Mouse (Mus musculus): Measurements from ENCODE around the gene Wdr66. TPM values are rescaled to one million over a fixed set of nuclear protein-coding genes. Genes with fewer than 3 reads are reported as not detected.
"Not testable (repeated sequence)": the region's sequence is repeated elsewhere in the genome, so short reads cannot be mapped to it uniquely, and the experiment has no call there.

Wdr66 gene
- total and polyA plus RNA-seq, 3 experiments, result 1.4 to 3.6 TPM; not detected in 1

DNA sequence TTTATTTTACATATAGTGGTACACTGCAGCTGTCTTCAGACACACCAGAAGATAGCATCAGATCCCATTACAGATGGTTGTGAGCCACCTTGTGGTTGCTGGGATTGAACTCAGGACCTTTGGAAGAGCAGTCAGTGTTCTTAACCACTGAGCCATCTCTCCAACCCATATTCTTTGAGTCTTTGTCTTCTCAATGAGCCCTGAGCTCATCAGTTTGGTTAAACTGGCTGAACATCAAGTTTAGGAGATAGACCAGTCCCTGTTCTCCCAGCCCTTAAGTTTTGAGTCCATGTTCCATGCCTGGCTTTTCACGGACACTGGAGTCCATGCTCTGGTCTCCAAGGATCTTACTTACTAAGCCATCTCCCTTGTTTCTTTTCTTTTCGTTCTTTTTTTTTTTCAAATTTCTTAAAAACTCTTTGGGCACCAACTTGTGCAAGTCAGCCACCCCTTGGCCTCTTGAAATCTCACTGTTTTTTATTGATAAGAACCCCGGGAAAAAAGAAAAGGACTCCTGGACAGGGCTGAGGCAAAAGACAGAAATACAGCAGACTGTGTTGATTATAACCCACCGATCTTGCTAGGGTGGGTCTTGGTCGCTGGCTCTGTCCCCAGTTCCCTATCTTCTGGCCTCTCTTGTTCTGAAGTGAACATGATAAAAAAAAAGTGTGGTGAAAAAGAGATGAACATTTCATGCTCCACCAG lies 29.4 kb upstream of the Wdr66 start:
- Histone ChIP-seq H3K4me3 (ENCODE audit: control insufficient read depth in 1 of 2, insufficient read depth in 1 of 2, low read depth in 2 of 2, low read length in 2 of 2) (peak overlapping the region in 1 of 2 experiments; percentile 3; a peak in 1 of 4 replicates), H3K9ac (ENCODE audit: control insufficient read depth, low read depth, low read length, poor library complexity, severe bottlenecking) (peak overlapping the region; percentile 49), H3K27ac (ENCODE audit: control insufficient read depth, low read depth, low read length) (peak overlapping the region; percentile 99), H3K36me3 (ENCODE audit: control insufficient read depth in 1 of 2, insufficient read depth in 2 of 2, low read length in 2 of 2) (peaks cover 0 to 17% of the 10 kb centered on the region in 2 experiments; a peak in 2 of 4 replicates), H3K4me1 (ENCODE audit: control insufficient read depth in 1 of 2, insufficient read depth in 2 of 2, low read length in 2 of 2) (peaks cover 9 to 12% of the 10 kb centered on the region in 2 experiments; a peak in 2 of 4 replicates)
- TF ChIP-seq ZNF384 (IDR thresholded peaks at IDR 0.05; ENCODE audit: low read depth, low read length), result peak; percentile 73; the same call in 1 of the 2 replicates
- TF ChIP-seq EP300 (IDR thresholded peaks at IDR 0.05; ENCODE audit: low read depth in 1 of 2, low read length in 2 of 2), result peak in 1 of 2 experiments; percentile 32; a peak in 1 of 4 replicates
- peak; percentile 75 for TF ChIP-seq TBP (IDR thresholded peaks at IDR 0.05; ENCODE audit: low read depth, low read length)
- not testable (repeated sequence) for H3K9me3 ChIP-seq (replicated peaks; ENCODE audit: insufficient read depth, low read length); H3K27me3 ChIP-seq (ENCODE audit: control insufficient read depth in 1 of 2, insufficient read depth in 2 of 2, low read length in 2 of 2); H3K79me2 ChIP-seq (ENCODE audit: control insufficient read depth, insufficient read depth, low read length, poor library complexity)
- DNase-seq (ENCODE audit: low read depth, low spot score), result peak; percentile 56

DNA sequence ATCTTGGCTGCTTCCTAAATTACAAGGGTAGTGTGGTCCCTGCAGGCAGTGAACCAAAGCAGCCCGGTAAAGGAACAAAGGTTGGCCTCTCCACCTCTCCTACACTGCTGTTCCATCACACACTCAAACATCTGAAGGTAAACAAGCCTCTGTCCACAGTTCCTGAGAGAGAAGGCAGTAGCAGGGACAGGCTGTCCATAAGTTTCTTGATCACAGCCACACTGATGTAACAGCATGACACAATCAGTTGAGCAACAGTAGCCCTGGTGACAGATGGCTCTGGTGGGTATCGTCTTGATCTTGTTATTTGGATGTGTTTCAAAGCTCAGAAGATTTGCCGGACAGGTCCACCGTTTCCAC lies 28.9 kb upstream of the Wdr66 start:
- DNase-seq (ENCODE audit: low read depth, low spot score), result peak; percentile 80
- Histone ChIP-seq H3K4me1 (ENCODE audit: control insufficient read depth in 1 of 2, insufficient read depth in 2 of 2, low read length in 2 of 2) (peaks cover 9 to 12% of the 10 kb centered on the region in 2 experiments; a peak in 2 of 4 replicates), H3K27ac (ENCODE audit: control insufficient read depth, low read depth, low read length) (peak overlapping the region; percentile 99), H3K27me3 (ENCODE audit: control insufficient read depth in 1 of 2, insufficient read depth in 2 of 2, low read length in 2 of 2) (no peaks in the 10 kb centered on the region), H3K9me3 (replicated peaks; ENCODE audit: insufficient read depth, low read length) (no peaks in the 10 kb centered on the region), H3K79me2 (ENCODE audit: control insufficient read depth, insufficient read depth, low read length, poor library complexity) (no peaks in the 10 kb centered on the region), H3K4me3 (ENCODE audit: control insufficient read depth in 1 of 2, insufficient read depth in 1 of 2, low read depth in 2 of 2, low read length in 2 of 2) (peak overlapping the region in 1 of 2 experiments; percentile 21; a peak in 2 of 4 replicates), H3K36me3 (ENCODE audit: control insufficient read depth in 1 of 2, insufficient read depth in 2 of 2, low read length in 2 of 2) (peaks cover 0 to 19% of the 10 kb centered on the region in 2 experiments; a peak in 2 of 4 replicates), H3K9ac (ENCODE audit: control insufficient read depth, low read depth, low read length, poor library complexity, severe bottlenecking) (peak overlapping the region; percentile 59)
- TF ChIP-seq TCF12 (IDR thresholded peaks at IDR 0.05; ENCODE audit: low read depth, low read length) (peak; percentile 47; the same call in 1 of the 2 replicates), TAL1 (IDR thresholded peaks at IDR 0.05; ENCODE audit: low read length) (peak; percentile 50), GATA1 (IDR thresholded peaks at IDR 0.05; ENCODE audit: low read depth, low read length) (0 out of 2 replicates have a peak, but pooled peaks have one; percentile 16), MYC (IDR thresholded peaks at IDR 0.05; ENCODE audit: low read depth, low read length) (no peak), MAZ (IDR thresholded peaks at IDR 0.05; ENCODE audit: low read depth, low read length) (no peak), EP300 (IDR thresholded peaks at IDR 0.05; ENCODE audit: low read depth in 1 of 2, low read length in 2 of 2) (0 out of 4 replicates have a peak, but pooled peaks of 1 of the 2 experiments have one; percentile 46), KAT2A (conservative IDR thresholded peaks at IDR 0.05; ENCODE audit: low read depth, low read length) (no peak), RAD21 (IDR thresholded peaks at IDR 0.05; ENCODE audit: low read depth, low read length) (no peak), ZNF384 (IDR thresholded peaks at IDR 0.05; ENCODE audit: low read depth, low read length) (peak; percentile 35; the same call in 1 of the 2 replicates)

DNA sequence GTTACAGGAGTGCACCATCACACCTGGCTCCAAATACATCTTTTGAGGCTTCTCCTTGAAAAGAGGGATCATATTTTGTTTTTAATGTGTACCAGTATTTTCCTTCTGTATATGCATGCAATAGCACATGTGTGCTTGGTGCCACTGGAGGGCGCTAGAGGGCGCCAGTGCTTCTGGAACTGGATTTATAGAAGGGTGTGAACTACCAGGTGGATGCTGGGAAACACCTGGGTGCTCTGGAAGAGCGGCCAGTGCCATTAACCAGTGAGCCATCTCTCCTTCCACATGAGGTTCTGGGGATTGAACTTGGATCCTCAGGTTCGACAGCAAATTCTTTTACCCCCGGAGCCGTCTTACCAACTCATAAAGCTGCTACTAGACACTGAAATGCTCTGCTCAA lies 28.0 kb upstream of the Wdr66 start:
- Histone ChIP-seq H3K9ac (ENCODE audit: control insufficient read depth, low read depth, low read length, poor library complexity, severe bottlenecking) (peak overlapping the region; percentile 51; the same call in 1 of the 2 replicates), H3K4me1 (ENCODE audit: control insufficient read depth in 1 of 2, insufficient read depth in 2 of 2, low read length in 2 of 2) (peaks cover 9 to 12% of the 10 kb centered on the region in 2 experiments; a peak in 2 of 4 replicates), H3K36me3 (ENCODE audit: control insufficient read depth in 1 of 2, insufficient read depth in 2 of 2, low read length in 2 of 2) (peaks cover 0 to 19% of the 10 kb centered on the region in 2 experiments; a peak in 2 of 4 replicates), H3K27ac (ENCODE audit: control insufficient read depth, low read depth, low read length) (peak overlapping the region; percentile 87)
- DNase-seq (ENCODE audit: low read depth, low spot score); H3K27me3 ChIP-seq (ENCODE audit: control insufficient read depth in 1 of 2, insufficient read depth in 2 of 2, low read length in 2 of 2); H3K79me2 ChIP-seq (ENCODE audit: control insufficient read depth, insufficient read depth, low read length, poor library complexity); H3K9me3 ChIP-seq (replicated peaks; ENCODE audit: insufficient read depth, low read length); H3K4me3 ChIP-seq (ENCODE audit: control insufficient read depth in 1 of 2, insufficient read depth in 1 of 2, low read depth in 2 of 2, low read length in 2 of 2): not testable (repeated sequence)
